Mouse (Mus musculus) erythroblast, embryonic 14.5 days (primary cell): ENCODE data around the gene Nrbp1.

ENCODE experiments used
- GATA1 ChIP-seq: IDR thresholded peaks from 2 replicates; pipeline ENCODE4 v1.6.1; 2012; ENCODE audit warnings: low read length, inconsistent platforms, mixed read lengths
- TAL1 ChIP-seq: IDR thresholded peaks from 3 replicates; pipeline ENCODE4 v1.6.1; 2012; ENCODE audit warnings: low read length, inconsistent platforms, mixed read lengths

- TF ChIP-seq GATA1 = no peak
- no peak for TF ChIP-seq TAL1
These were observed 49.1 kb downstream of the Nrbp1 start for GRCm38 (mm10) chr5:31289626-31290230.
